Mouse (Mus musculus): ENCODE measurements around the gene Bod1. TPM values are rescaled to one million over a fixed set of nuclear protein-coding genes. Genes with fewer than 3 reads are reported as not detected.

Bod1 gene
- total and polyA plus RNA-seq, 2 experiments = 27.8 to 33.4 TPM

GRCm38 (mm10) chr11:31664186-31664585 lies 7.5 kb downstream of the Bod1 start:
- Histone ChIP-seq H3K36me3 (ENCODE audit: control insufficient read depth, insufficient read depth, low read length) (peaks cover 21% of the 10 kb centered on the region; the same call in 1 of the 2 replicates), H3K4me1 (ENCODE audit: control insufficient read depth, insufficient read depth, low read length) (no peaks in the 10 kb centered on the region; the same call in 1 of the 2 replicates), H3K79me2 (ENCODE audit: control insufficient read depth, insufficient read depth, low read length) (no peaks in the 10 kb centered on the region), H3K27me3 (ENCODE audit: control insufficient read depth, insufficient read depth, low read length) (no peaks in the 10 kb centered on the region), H3K27ac (replicated peaks; ENCODE audit: insufficient read depth, low read depth, low read length) (no peak overlapping the region), H3K9ac (ENCODE audit: low read depth, low read length) (no peak overlapping the region), H3K4me3 (ENCODE audit: insufficient read depth, low read depth, low read length) (no peak overlapping the region)
- TF ChIP-seq POLR2A (IDR thresholded peaks at IDR 0.05; ENCODE audit: extremely low read depth, insufficient read depth, low read length) (no peak), CTCF (IDR thresholded peaks at IDR 0.05; ENCODE audit: low read depth, low read length) (no peak)
- WGBS = 54% methylated on average over 2 of the region's 2 CpGs
- peak; percentile 40 for DNase-seq (ENCODE audit: extremely low read depth, low read depth, low spot score)

- Histone ChIP-seq H3K79me2 (ENCODE audit: control insufficient read depth, insufficient read depth, low read length) (no peaks in the 10 kb centered on the region), H3K4me3 (ENCODE audit: insufficient read depth, low read depth, low read length) (no peak overlapping the region), H3K4me1 (ENCODE audit: control insufficient read depth, insufficient read depth, low read length) (no peaks in the 10 kb centered on the region), H3K9ac (ENCODE audit: low read depth, low read length) (no peak overlapping the region), H3K36me3 (ENCODE audit: control insufficient read depth, insufficient read depth, low read length) (peaks cover 21% of the 10 kb centered on the region; the same call in 1 of the 2 replicates), H3K27ac (replicated peaks; ENCODE audit: insufficient read depth, low read depth, low read length) (no peak overlapping the region), H3K27me3 (ENCODE audit: control insufficient read depth, insufficient read depth, low read length) (no peaks in the 10 kb centered on the region)
- TF ChIP-seq POLR2A (IDR thresholded peaks at IDR 0.05; ENCODE audit: extremely low read depth, insufficient read depth, low read length) = no peak
- no peak for TF ChIP-seq CTCF (IDR thresholded peaks at IDR 0.05; ENCODE audit: low read depth, low read length)
- DNase-seq (ENCODE audit: extremely low read depth, low read depth, low spot score) = no peak
- WGBS = 93% methylated on average over 4 of the region's 4 CpGs
Measured at GRCm38 (mm10) chr11:31663501-31663900, 8.2 kb downstream of the Bod1 start.

- no peak for TF ChIP-seq CTCF (IDR thresholded peaks at IDR 0.05; ENCODE audit: low read depth, low read length)
- TF ChIP-seq POLR2A (IDR thresholded peaks at IDR 0.05; ENCODE audit: extremely low read depth, insufficient read depth, low read length) = no peak
- Histone ChIP-seq H3K4me3 (ENCODE audit: insufficient read depth, low read depth, low read length) (no peak overlapping the region), H3K9ac (ENCODE audit: low read depth, low read length) (no peak overlapping the region), H3K36me3 (ENCODE audit: control insufficient read depth, insufficient read depth, low read length) (peaks cover 19% of the 10 kb centered on the region; the same call in 1 of the 2 replicates), H3K79me2 (ENCODE audit: control insufficient read depth, insufficient read depth, low read length) (no peaks in the 10 kb centered on the region), H3K27ac (replicated peaks; ENCODE audit: insufficient read depth, low read depth, low read length) (no peak overlapping the region), H3K4me1 (ENCODE audit: control insufficient read depth, insufficient read depth, low read length) (no peaks in the 10 kb centered on the region), H3K27me3 (ENCODE audit: control insufficient read depth, insufficient read depth, low read length) (no peaks in the 10 kb centered on the region)
- WGBS = 84% methylated on average over 5 of the region's 5 CpGs
- no peak for DNase-seq (ENCODE audit: extremely low read depth, low read depth, low spot score)
Measured at GRCm38 (mm10) chr11:31662872-31663446, 8.7 kb downstream of the Bod1 start.

DNA sequence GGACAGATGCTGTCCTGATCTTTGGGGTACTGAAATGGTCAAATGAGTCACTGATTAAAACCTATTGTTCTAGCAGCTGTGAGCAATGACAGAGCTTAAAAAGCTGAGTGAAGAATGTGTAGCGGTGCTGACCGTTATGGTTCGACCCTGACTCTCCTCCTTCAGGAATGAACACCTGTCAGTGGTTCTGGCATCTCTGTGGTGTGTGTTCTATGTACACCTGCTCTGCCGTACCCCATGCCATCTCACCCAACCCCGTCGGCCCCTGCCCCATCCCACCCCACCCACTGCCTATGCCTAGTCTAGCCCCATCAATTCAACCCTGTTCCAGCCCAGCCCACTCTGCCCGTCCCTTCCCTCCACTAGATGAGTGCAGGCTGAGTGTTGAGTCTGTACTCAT lies 9.5 kb downstream of the Bod1 start:
- TF ChIP-seq POLR2A (IDR thresholded peaks at IDR 0.05; ENCODE audit: extremely low read depth, insufficient read depth, low read length) (no peak), CTCF (IDR thresholded peaks at IDR 0.05; ENCODE audit: low read depth, low read length) (no peak)

DNA sequence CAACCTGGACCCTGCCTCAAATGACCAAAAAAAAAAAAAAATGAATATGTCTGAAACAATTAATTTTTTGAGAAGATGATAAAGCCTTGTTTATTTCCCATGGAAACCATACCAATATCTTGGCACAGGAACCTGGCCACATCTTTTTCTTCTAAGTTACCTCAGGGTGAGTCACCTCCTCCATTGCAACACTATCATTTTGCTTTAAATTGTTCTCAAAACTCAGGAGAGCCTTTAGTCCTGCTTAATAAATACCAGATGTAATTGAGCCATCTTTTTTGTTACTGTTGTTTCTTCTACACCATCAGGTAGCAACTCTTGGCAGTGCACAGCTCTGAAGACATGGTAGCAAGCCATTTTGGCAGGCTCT lies 13.9 kb downstream of the Bod1 start:
- no peak overlapping the region for H3K27ac ChIP-seq (replicated peaks; ENCODE audit: insufficient read depth, low read depth, low read length)
- no peaks in the 10 kb centered on the region for H3K27me3 ChIP-seq (ENCODE audit: control insufficient read depth, insufficient read depth, low read length)
- H3K4me3 ChIP-seq (ENCODE audit: insufficient read depth, low read depth, low read length) = no peak overlapping the region
- DNase-seq (ENCODE audit: extremely low read depth, low read depth, low spot score) = no peak
- TF ChIP-seq POLR2A (IDR thresholded peaks at IDR 0.05; ENCODE audit: extremely low read depth, insufficient read depth, low read length) (no peak), CTCF (IDR thresholded peaks at IDR 0.05; ENCODE audit: low read depth, low read length) (no peak)
- no peaks in the 10 kb centered on the region for H3K79me2 ChIP-seq (ENCODE audit: control insufficient read depth, insufficient read depth, low read length)
- no peaks in the 10 kb centered on the region for H3K4me1 ChIP-seq (ENCODE audit: control insufficient read depth, insufficient read depth, low read length)
- H3K36me3 ChIP-seq (ENCODE audit: control insufficient read depth, insufficient read depth, low read length) = no peaks in the 10 kb centered on the region
- H3K9ac ChIP-seq (ENCODE audit: low read depth, low read length) = no peak overlapping the region

More for the DNA sequence above, 9.5 kb downstream of the Bod1 start:
- H3K79me2 ChIP-seq (ENCODE audit: control insufficient read depth, insufficient read depth, low read length) = no peaks in the 10 kb centered on the region
- H3K4me3 ChIP-seq (ENCODE audit: insufficient read depth, low read depth, low read length) = no peak overlapping the region
- H3K4me1 ChIP-seq (ENCODE audit: control insufficient read depth, insufficient read depth, low read length) = no peaks in the 10 kb centered on the region
- H3K27ac ChIP-seq (replicated peaks; ENCODE audit: insufficient read depth, low read depth, low read length) = no peak overlapping the region
- DNase-seq (ENCODE audit: extremely low read depth, low read depth, low spot score) = no peak
- H3K27me3 ChIP-seq (ENCODE audit: control insufficient read depth, insufficient read depth, low read length) = no peaks in the 10 kb centered on the region
- H3K36me3 ChIP-seq (ENCODE audit: control insufficient read depth, insufficient read depth, low read length) = peaks cover 15% of the 10 kb centered on the region; the same call in 1 of the 2 replicates
- WGBS = 97% methylated on average over 7 of the region's 7 CpGs
- H3K9ac ChIP-seq (ENCODE audit: low read depth, low read length) = no peak overlapping the region

DNA sequence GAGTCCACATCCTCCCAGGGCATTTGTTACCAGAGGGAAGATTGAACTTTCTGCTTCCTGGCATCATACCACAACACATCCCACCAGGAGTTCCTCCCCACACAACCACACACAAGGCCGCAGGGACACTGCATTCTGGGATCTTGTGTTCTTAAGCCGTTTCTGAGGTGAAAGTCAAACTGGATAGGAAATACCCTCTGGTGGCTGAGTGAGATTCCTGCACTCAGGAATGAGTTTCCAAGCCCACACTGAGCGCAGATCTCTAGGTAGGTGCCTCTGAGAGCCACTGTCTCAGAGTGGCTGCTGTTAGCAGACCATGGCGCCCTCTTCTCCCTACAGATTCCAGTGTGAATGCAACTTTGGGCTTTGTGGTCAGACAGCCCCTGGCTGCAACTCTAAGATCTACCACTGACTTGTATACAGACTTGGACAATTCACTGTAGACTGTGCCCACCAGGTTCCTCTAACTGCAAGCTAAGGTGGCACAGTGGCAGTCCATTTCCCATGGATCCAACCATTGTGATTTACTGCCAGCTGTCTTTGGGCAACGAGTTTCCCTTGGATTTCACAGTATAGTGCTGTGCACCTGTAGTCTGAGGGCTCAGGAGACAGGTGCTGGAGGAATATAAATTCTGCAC lies 14.4 kb downstream of the Bod1 start:
- no peak overlapping the region for H3K27ac ChIP-seq (replicated peaks; ENCODE audit: insufficient read depth, low read depth, low read length)
- H3K27me3 ChIP-seq (ENCODE audit: control insufficient read depth, insufficient read depth, low read length) = no peaks in the 10 kb centered on the region
- WGBS = 83% methylated on average over 5 of the region's 5 CpGs
- H3K4me3 ChIP-seq (ENCODE audit: insufficient read depth, low read depth, low read length) = no peak overlapping the region
- no peak overlapping the region for H3K9ac ChIP-seq (ENCODE audit: low read depth, low read length)
- H3K79me2 ChIP-seq (ENCODE audit: control insufficient read depth, insufficient read depth, low read length) = no peaks in the 10 kb centered on the region
- no peak for DNase-seq (ENCODE audit: extremely low read depth, low read depth, low spot score)
- no peaks in the 10 kb centered on the region for H3K36me3 ChIP-seq (ENCODE audit: control insufficient read depth, insufficient read depth, low read length)
- TF ChIP-seq CTCF (IDR thresholded peaks at IDR 0.05; ENCODE audit: low read depth, low read length) (no peak), POLR2A (IDR thresholded peaks at IDR 0.05; ENCODE audit: extremely low read depth, insufficient read depth, low read length) (no peak)
- no peaks in the 10 kb centered on the region for H3K4me1 ChIP-seq (ENCODE audit: control insufficient read depth, insufficient read depth, low read length)
